Comparison of ENCODE assay signal across 13 mouse cellular contexts in genomic region chr9:106230734-106231106, GRCm38 (mm10). TPM values are rescaled to one million over a fixed set of nuclear protein-coding genes. Genes with fewer than 3 reads are reported as not detected.
DNase-seq lines count a peak whose midpoint lies in the region; TF ChIP-seq lines count a peak whose summit lies in the region.
"Had no signal": no experiment of that assay in that cellular context is flagged by ENCODE, and none has a peak within 500 bp of the region (broad histone marks: within the 10 kb centered on the region; RNA-seq: fewer than 3 reads in every experiment).

No protein-coding gene starts in this region.

- DNase-seq in gastrocnemius, adult 2 months = no peak
- DNase-seq in gastrocnemius, postnatal 10 days = no peak
- DNase-seq in lung, adult 2 months = no peak
- DNase-seq in lung, postnatal 4 days = no peak
- peak; percentile 41 for DNase-seq in R1 (ENCODE audit: low read depth, low spot score)
- peak; percentile 50 for DNase-seq in naive thymus-derived CD4-positive, alpha-beta T cell, adult 2 months (ENCODE audit: low read depth)
- no peak for DNase-seq in embryo, embryonic 11 days
- no peak for DNase-seq in heart, adult 18-20 months
- DNase-seq: kidney, postnatal 36 days; left cerebral cortex, postnatal 4 days had no signal

- TF ChIP-seq CTCF in gastrocnemius, adult 2 months (IDR thresholded peaks at IDR 0.05) = peak; percentile 44
- 0 out of 2 replicates have a peak, but pooled peaks have one; percentile 12 for TF ChIP-seq CTCF in lung, adult 2 months (IDR thresholded peaks at IDR 0.05; ENCODE audit: insufficient read depth, low read length)

- TF ChIP-seq POLR2A in lung, adult 2 months (IDR thresholded peaks at IDR 0.05; ENCODE audit: borderline replicate concordance, extremely low read depth, low read depth, low read length) = no peak

- no peak overlapping the region for H3K4me3 ChIP-seq in gastrocnemius, adult 2 months
- H3K4me3 ChIP-seq in lung, adult 2 months (replicated peaks; ENCODE audit: extremely low read depth, low read depth, low read length) = no peak overlapping the region

- H3K4me1 ChIP-seq in lung, adult 2 months (ENCODE audit: control insufficient read depth, insufficient read depth, low read length) = peaks cover 27% of the 10 kb centered on the region

- H3K27ac ChIP-seq in gastrocnemius, adult 2 months = no peak overlapping the region
- H3K27ac ChIP-seq: hindbrain, embryonic 14.5 days had no signal

- intact Hi-C loops in gastrocnemius, adult 2 months (cut with DNase I) = no loop called here

- 31% methylated on average over 3 of the region's 3 CpGs for WGBS in lung, adult 2 months

RNA-seq across cellular contexts. Expression of gene Tlr9, which starts 8.3 kb away (rescaled TPM):
- total RNA-seq in gastrocnemius, adult 2 months (2021) = under 1 TPM; 0.17 to 0.23 TPM
- under 1 TPM; 0.52 to 0.90 TPM for total RNA-seq in gastrocnemius, postnatal 10 days (2021)
- polyA plus RNA-seq in lung, adult 2 months (2012; rRNA removed) = 6.0 and 6.4 TPM in 2 replicates
- total RNA-seq in heart, adult 18-20 months (2021) = 1 to 10 TPM in 1 of 2 experiments, under 1 TPM in 1; 0.45 to 1.3 TPM
- polyA plus RNA-seq: forebrain, embryonic 11.5 days; midbrain, embryonic 16.5 days had no signal

RNA-seq across cellular contexts. Expression of gene Alas1, which starts 17.7 kb away (rescaled TPM):
- 100 to 1,000 TPM; 209 to 290 TPM for total RNA-seq in gastrocnemius, adult 2 months (2021)
- 100 to 1,000 TPM; 152 to 165 TPM for total RNA-seq in gastrocnemius, postnatal 10 days (2021)
- 443 and 458 TPM in 2 replicates for polyA plus RNA-seq in lung, adult 2 months (2012; rRNA removed)
- 100 to 1,000 TPM; 345 to 482 TPM for total RNA-seq in heart, adult 18-20 months (2021)

RNA-seq across cellular contexts. Expression of gene Twf2, which starts 27.8 kb away (rescaled TPM):
- total RNA-seq in gastrocnemius, adult 2 months (2021) = 100 to 1,000 TPM; 127 to 210 TPM
- total RNA-seq in gastrocnemius, postnatal 10 days (2021) = 10 to 100 TPM; 57.2 to 70.5 TPM
- 60.9 and 69.0 TPM in 2 replicates for polyA plus RNA-seq in lung, adult 2 months (2012; rRNA removed)
- total RNA-seq in heart, adult 18-20 months (2021) = 100 to 1,000 TPM; 229 to 242 TPM

RNA-seq across cellular contexts. Expression of gene Ppm1m, which starts 31.2 kb away (rescaled TPM):
- total RNA-seq in gastrocnemius, adult 2 months (2021) = 1 to 10 TPM; 2.1 to 5.2 TPM
- 10 to 100 TPM in 1 of 2 experiments, 1 to 10 TPM in 1; 8.0 to 10.0 TPM for total RNA-seq in gastrocnemius, postnatal 10 days (2021)
- polyA plus RNA-seq in lung, adult 2 months (2012; rRNA removed) = 60.7 and 67.3 TPM in 2 replicates
- total RNA-seq in heart, adult 18-20 months (2021) = 10 to 100 TPM; 11.8 to 15.0 TPM

RNA-seq across cellular contexts. Expression of gene Poc1a, which starts 50.1 kb away (rescaled TPM):
- 1 to 10 TPM; 1.4 to 2.1 TPM for total RNA-seq in gastrocnemius, adult 2 months (2021)
- total RNA-seq in gastrocnemius, postnatal 10 days (2021) = 1 to 10 TPM; 3.7 to 5.2 TPM
- polyA plus RNA-seq in lung, adult 2 months (2012; rRNA removed) = 5.7 and 7.9 TPM in 2 replicates
- 1 to 10 TPM; 4.0 to 4.2 TPM for total RNA-seq in heart, adult 18-20 months (2021)

Comparison
In these comparisons a context has a peak if more than half of its experiments do, and no peak if none do; other contexts are left out.
1. DNase-seq: peak in R1 (single experiment) and naive thymus-derived CD4-positive, alpha-beta T cell, adult 2 months (single experiment); none in gastrocnemius, adult 2 months (single experiment), gastrocnemius, postnatal 10 days (single experiment), lung, adult 2 months (single experiment), lung, postnatal 4 days (0 of 2), embryo, embryonic 11 days (single experiment) and heart, adult 18-20 months (0 of 2).